Mouse (Mus musculus): ENCODE results near the gene Slx4ip.

- TF ChIP-seq CTCF (IDR thresholded peaks at IDR 0.05; ENCODE audit: low read depth, low read length) (no peak), POLR2A (IDR thresholded peaks at IDR 0.05; ENCODE audit: extremely low read depth, insufficient read depth, low read length) (no peak)
Measured at GRCm38 (mm10) chr2:137079721-137080320, 188.8 kb downstream of the Slx4ip start.

All from liver, adult 2 months (tissue).